Mouse (Mus musculus): ENCODE measurements around the gene Mum1. TPM values are rescaled to one million over a fixed set of nuclear protein-coding genes. Genes with fewer than 3 reads are reported as not detected.
A peak's percentile ranks its signal among the peaks of the same experiment; 100 is the strongest.
"Not testable (repeated sequence)": the region's sequence is repeated elsewhere in the genome, so short reads cannot be mapped to it uniquely, and the experiment has no call there.

Gene Mum1
- polyA plus RNA-seq, 1 experiment from 2014 or later: 35.0 TPM

DNA sequence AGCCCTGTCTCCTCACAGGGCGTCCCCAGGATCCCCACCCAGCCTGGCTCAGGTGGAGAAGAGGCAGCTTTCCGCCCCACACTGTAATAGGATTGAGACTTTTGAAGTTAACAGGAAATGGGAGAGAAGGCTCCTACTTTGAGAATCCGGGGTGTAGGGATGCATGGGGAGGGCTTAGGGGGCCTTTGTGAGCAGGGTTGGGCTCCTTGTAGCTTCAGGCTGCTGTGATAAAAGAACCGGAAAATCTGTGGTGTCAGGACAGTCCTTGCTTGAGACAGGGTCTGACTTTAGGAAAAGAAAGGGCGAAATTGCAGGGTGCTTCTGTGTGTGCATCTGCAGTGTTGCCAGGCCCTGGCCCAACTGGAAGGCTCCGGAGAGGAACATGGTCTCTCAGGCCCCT, 25.7 kb upstream of the Mum1 start:
- no peak for ATAC-seq (ENCODE audit: low read depth)
- 75% methylated on average over 6 of the region's 6 CpGs for WGBS
- no peak overlapping the region for H3K9ac ChIP-seq (replicated peaks; ENCODE audit: low read depth, low read length)
- 0 out of 2 replicates have a peak, but pooled peaks cover 4% of the 10 kb centered on the region for H3K4me1 ChIP-seq (ENCODE audit: control insufficient read depth, insufficient read depth, low read length)
- H3K4me3 ChIP-seq (ENCODE audit: low read depth, low read length): no peak overlapping the region
- H3K4me2 ChIP-seq (ENCODE audit: low read depth, low read length): no peak overlapping the region
- no peaks in the 10 kb centered on the region for H3K9me3 ChIP-seq (ENCODE audit: control insufficient read depth, low read length)
- H3K27me3 ChIP-seq (ENCODE audit: control insufficient read depth, insufficient read depth, low read length): no peaks in the 10 kb centered on the region
- H3K27ac ChIP-seq (ENCODE audit: low read depth, low read length): no peak overlapping the region
- H3K36me3 ChIP-seq (ENCODE audit: control insufficient read depth, insufficient read depth, low read length): no peaks in the 10 kb centered on the region

DNA sequence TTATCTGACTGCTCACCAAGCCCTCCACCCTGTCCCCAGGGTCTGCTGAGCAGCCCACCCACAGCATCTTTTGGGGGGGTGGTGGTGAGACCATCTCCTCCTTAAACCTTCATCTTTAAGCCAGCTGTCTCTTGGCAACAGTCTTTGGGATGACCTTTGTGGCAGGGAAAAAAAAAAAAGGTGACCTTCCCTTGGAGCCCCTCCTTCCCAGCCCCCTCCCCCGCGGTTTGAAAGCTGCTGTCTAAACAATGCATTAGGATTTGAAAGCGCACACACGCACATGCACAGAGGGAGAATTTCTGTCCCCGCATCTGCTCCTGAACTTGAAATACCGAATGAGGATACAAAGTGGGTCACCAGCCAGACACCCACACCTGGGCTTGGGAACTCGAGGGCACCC, 22.2 kb upstream of the Mum1 start:
- H3K4me3 ChIP-seq (ENCODE audit: low read depth, low read length): no peak overlapping the region
- no peak overlapping the region for H3K27ac ChIP-seq (ENCODE audit: low read depth, low read length)
- H3K27me3 ChIP-seq (ENCODE audit: control insufficient read depth, insufficient read depth, low read length): no peaks in the 10 kb centered on the region
- WGBS: 13% methylated on average over 7 of the region's 7 CpGs
- no peaks in the 10 kb centered on the region for H3K9me3 ChIP-seq (ENCODE audit: control insufficient read depth, low read length)
- no peak overlapping the region for H3K9ac ChIP-seq (replicated peaks; ENCODE audit: low read depth, low read length)
- H3K4me2 ChIP-seq (ENCODE audit: low read depth, low read length): no peak overlapping the region
- peaks cover 9% of the 10 kb centered on the region; the same call in 1 of the 2 replicates for H3K4me1 ChIP-seq (ENCODE audit: control insufficient read depth, insufficient read depth, low read length)
- ATAC-seq (ENCODE audit: low read depth): no peak
- no peaks in the 10 kb centered on the region for H3K36me3 ChIP-seq (ENCODE audit: control insufficient read depth, insufficient read depth, low read length)

DNA sequence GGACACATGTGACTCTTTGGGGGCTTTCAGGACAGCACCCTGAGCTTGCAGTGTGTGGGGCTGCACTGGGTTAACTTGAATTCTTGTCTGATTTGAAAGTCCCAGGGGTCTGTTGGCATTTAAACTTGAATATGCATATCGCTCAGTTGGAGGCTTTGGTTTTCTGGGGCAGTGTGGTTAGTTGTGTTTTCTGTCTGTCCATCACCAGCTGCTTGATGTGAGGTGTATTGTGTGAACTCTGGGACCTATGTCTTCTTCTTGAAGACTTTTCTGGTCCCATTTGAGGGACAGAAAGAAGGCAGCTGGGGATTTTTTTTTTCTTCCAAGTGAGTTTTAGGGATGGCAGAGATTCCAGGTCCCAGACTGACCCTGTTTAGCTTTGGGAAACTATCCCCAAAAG, 19.0 kb upstream of the Mum1 start:
- ATAC-seq (ENCODE audit: low read depth): no peak
- no peak overlapping the region for H3K27ac ChIP-seq (ENCODE audit: low read depth, low read length)
- H3K27me3 ChIP-seq (ENCODE audit: control insufficient read depth, insufficient read depth, low read length): no peaks in the 10 kb centered on the region
- no peak overlapping the region for H3K4me3 ChIP-seq (ENCODE audit: low read depth, low read length)
- H3K4me1 ChIP-seq (ENCODE audit: control insufficient read depth, insufficient read depth, low read length): peaks cover 12% of the 10 kb centered on the region; the same call in 1 of the 2 replicates
- no peaks in the 10 kb centered on the region for H3K36me3 ChIP-seq (ENCODE audit: control insufficient read depth, insufficient read depth, low read length)
- H3K4me2 ChIP-seq (ENCODE audit: low read depth, low read length): no peak overlapping the region
- 36% methylated on average over 1 of the region's 1 CpGs for WGBS
- H3K9ac ChIP-seq (replicated peaks; ENCODE audit: low read depth, low read length): no peak overlapping the region
- no peaks in the 10 kb centered on the region for H3K9me3 ChIP-seq (ENCODE audit: control insufficient read depth, low read length)

DNA sequence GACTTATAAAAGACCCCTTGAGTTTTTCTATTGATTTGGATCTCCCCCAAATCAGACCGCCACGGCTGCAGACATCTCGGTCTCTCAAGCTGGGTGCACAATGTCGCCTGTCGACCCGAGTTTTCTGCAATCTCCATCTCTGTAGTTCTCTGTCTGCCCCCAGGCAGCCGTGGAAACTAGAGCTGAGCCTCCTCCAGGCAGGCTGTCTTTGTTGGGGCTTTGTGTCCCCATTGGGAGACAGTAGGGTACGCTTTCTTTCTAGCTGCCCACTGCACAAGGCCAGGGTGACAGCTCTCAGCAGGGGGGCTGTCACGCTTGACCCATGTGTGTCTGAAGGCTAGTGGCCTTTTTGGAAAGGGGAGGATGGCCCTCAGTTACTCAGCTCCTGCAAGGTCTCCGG, 18.6 kb upstream of the Mum1 start:
- no peak overlapping the region for H3K27ac ChIP-seq (ENCODE audit: low read depth, low read length)
- ATAC-seq (ENCODE audit: low read depth): no peak
- H3K4me2 ChIP-seq (ENCODE audit: low read depth, low read length): no peak overlapping the region
- no peak overlapping the region for H3K9ac ChIP-seq (replicated peaks; ENCODE audit: low read depth, low read length)
- H3K4me3 ChIP-seq (ENCODE audit: low read depth, low read length): no peak overlapping the region
- 41% methylated on average over 10 of the region's 10 CpGs for WGBS
- H3K27me3 ChIP-seq (ENCODE audit: control insufficient read depth, insufficient read depth, low read length): no peaks in the 10 kb centered on the region
- H3K36me3 ChIP-seq (ENCODE audit: control insufficient read depth, insufficient read depth, low read length): no peaks in the 10 kb centered on the region
- no peaks in the 10 kb centered on the region for H3K9me3 ChIP-seq (ENCODE audit: control insufficient read depth, low read length)
- H3K4me1 ChIP-seq (ENCODE audit: control insufficient read depth, insufficient read depth, low read length): peaks cover 12% of the 10 kb centered on the region; the same call in 1 of the 2 replicates

DNA sequence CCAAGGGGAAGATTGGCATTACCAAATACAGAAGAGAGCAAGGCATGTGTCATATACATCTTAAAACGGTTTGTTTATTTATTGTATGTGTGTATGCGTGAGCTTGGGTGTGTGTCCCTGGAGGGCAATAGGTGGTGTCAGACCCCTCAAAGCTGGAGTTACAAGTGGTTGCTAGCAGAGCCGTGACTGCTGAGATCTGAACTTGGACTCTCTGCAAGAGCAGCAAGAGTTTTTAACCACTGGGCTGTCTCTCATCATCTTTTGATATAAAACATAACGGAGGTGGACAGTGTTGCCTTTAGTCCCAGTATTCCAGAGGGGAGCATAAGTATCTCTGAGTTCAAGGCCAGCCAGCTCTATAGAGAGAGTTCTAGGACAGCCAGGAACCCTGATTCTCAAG, 18.0 kb upstream of the Mum1 start:
- Histone ChIP-seq H3K9me3 (ENCODE audit: control insufficient read depth, low read length) (no peaks in the 10 kb centered on the region), H3K36me3 (ENCODE audit: control insufficient read depth, insufficient read depth, low read length) (no peaks in the 10 kb centered on the region), H3K27me3 (ENCODE audit: control insufficient read depth, insufficient read depth, low read length) (no peaks in the 10 kb centered on the region), H3K4me3 (ENCODE audit: low read depth, low read length) (no peak overlapping the region), H3K27ac (ENCODE audit: low read depth, low read length) (no peak overlapping the region), H3K4me1 (ENCODE audit: control insufficient read depth, insufficient read depth, low read length) (peaks cover 12% of the 10 kb centered on the region; the same call in 1 of the 2 replicates), H3K9ac (replicated peaks; ENCODE audit: low read depth, low read length) (no peak overlapping the region), H3K4me2 (ENCODE audit: low read depth, low read length) (no peak overlapping the region)
- 66% methylated on average over 4 of the region's 4 CpGs for WGBS
- ATAC-seq (ENCODE audit: low read depth): no peak

DNA sequence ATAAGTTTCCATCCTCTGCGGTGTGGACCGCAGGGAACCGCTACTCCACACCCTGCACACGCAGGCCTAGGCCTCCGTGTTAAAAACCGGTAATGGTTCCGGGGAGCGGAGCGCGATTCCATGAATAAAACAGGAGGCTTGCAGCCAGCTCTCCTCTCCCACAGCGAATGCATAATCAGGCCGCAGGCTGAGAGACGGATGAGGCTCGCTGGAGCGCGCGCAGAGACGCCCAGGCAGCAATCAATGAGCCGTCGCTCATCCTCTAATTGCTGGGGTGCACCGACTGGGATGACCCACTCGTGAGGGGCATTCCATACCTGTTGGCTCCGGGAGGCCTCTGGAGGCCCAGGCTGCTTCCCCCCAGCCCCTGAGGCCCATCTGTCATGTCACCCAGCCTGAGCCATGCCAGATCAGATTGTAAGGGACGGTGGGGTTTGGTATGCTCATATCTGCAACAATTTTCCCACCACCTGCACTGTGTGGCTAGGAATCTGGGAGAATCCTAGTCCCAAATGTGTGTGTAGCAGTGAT, 17.3 kb upstream of the Mum1 start:
- H3K36me3 ChIP-seq (ENCODE audit: control insufficient read depth, insufficient read depth, low read length): no peaks in the 10 kb centered on the region
- peak overlapping the region; percentile 37 for H3K4me2 ChIP-seq (ENCODE audit: low read depth, low read length)
- H3K9me3 ChIP-seq (ENCODE audit: control insufficient read depth, low read length): no peaks in the 10 kb centered on the region
- H3K27ac ChIP-seq (ENCODE audit: low read depth, low read length): peak overlapping the region; percentile 72
- ATAC-seq (ENCODE audit: low read depth): peak; percentile 63; the same call in 1 of the 2 replicates
- no peaks in the 10 kb centered on the region for H3K27me3 ChIP-seq (ENCODE audit: control insufficient read depth, insufficient read depth, low read length)
- no peak overlapping the region for H3K9ac ChIP-seq (replicated peaks; ENCODE audit: low read depth, low read length)
- H3K4me1 ChIP-seq (ENCODE audit: control insufficient read depth, insufficient read depth, low read length): peaks cover 9% of the 10 kb centered on the region; the same call in 1 of the 2 replicates
- H3K4me3 ChIP-seq (ENCODE audit: low read depth, low read length): no peak overlapping the region
- 4% methylated on average over 24 of the region's 24 CpGs for WGBS

DNA sequence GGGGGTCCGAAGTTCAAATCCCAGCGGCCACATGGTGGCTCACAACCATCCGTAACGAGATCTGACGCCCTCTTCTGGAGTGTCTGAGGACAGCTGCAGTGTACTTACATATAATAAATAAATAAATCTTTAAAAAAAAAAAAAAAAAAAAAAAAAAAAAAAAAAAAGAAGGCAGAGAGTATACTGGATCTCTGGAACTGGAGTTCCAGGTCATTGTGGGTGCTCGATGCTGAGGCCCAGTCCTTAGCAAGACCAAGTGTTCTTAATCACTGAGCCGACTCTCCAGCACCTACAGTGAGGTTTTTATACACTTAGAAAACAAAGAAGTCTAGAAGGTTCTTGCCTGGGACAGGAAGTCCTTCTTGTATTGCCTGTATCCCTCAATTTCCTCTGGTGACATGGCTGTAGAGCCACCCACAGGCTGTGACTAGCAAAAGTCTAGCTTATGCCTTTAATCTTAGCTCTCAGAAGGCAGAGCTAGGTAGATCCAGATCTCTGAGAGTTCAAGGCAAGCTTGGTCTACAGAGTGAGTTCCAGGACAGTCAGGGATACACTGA, 14.6 kb upstream of the Mum1 start:
- H3K9me3 ChIP-seq (ENCODE audit: control insufficient read depth, low read length); ATAC-seq (ENCODE audit: low read depth); H3K4me1 ChIP-seq (ENCODE audit: control insufficient read depth, insufficient read depth, low read length); H3K27me3 ChIP-seq (ENCODE audit: control insufficient read depth, insufficient read depth, low read length); H3K27ac ChIP-seq (ENCODE audit: low read depth, low read length); H3K4me3 ChIP-seq (ENCODE audit: low read depth, low read length); H3K36me3 ChIP-seq (ENCODE audit: control insufficient read depth, insufficient read depth, low read length); H3K4me2 ChIP-seq (ENCODE audit: low read depth, low read length); H3K9ac ChIP-seq (replicated peaks; ENCODE audit: low read depth, low read length): not testable (repeated sequence)
- WGBS: 71% methylated on average over 7 of the region's 7 CpGs

DNA sequence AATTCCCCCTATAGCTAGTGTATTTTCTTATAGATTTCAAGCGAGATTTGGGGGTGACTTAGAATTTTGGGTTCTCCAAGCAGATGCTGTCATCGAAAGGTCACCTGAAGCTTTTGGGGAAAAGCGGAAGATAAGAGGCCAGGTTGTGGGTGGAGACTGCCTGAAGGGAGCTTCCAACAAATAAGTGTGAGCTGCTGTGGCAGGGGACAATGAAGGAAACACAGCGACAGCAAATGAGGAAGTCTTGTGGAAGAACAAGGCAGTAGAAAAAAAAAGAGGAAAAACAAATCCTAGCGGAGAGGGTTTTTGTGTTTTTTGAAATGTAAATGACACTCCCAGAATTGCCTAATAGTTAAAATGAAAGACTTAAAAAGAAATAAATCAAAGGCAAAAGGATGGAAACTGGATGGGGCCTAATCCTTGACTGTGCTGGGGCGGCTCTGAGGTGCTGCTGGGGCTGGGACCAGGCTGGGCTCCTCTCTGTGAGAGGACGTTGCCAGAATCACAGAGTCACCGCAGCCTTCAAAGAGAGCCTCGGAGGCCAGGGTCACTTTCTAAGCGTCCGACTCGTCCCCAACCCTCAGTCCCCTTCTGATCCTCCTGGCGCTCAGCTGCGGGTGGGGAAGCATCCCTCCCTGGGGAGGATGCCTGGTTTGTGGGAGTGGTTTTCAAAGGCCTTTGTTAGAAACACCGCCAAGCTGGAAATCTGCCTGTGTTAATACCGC, 11.0 kb upstream of the Mum1 start:
- no peak overlapping the region for H3K27ac ChIP-seq (ENCODE audit: low read depth, low read length)
- H3K9me3 ChIP-seq (ENCODE audit: control insufficient read depth, low read length): no peaks in the 10 kb centered on the region
- no peak overlapping the region for H3K4me2 ChIP-seq (ENCODE audit: low read depth, low read length)
- H3K27me3 ChIP-seq (ENCODE audit: control insufficient read depth, insufficient read depth, low read length): no peaks in the 10 kb centered on the region
- 18% methylated on average over 16 of the region's 16 CpGs for WGBS
- H3K4me1 ChIP-seq (ENCODE audit: control insufficient read depth, insufficient read depth, low read length): no peaks in the 10 kb centered on the region
- no peak overlapping the region for H3K4me3 ChIP-seq (ENCODE audit: low read depth, low read length)
- no peak for ATAC-seq (ENCODE audit: low read depth)
- no peaks in the 10 kb centered on the region for H3K36me3 ChIP-seq (ENCODE audit: control insufficient read depth, insufficient read depth, low read length)
- no peak overlapping the region for H3K9ac ChIP-seq (replicated peaks; ENCODE audit: low read depth, low read length)

DNA sequence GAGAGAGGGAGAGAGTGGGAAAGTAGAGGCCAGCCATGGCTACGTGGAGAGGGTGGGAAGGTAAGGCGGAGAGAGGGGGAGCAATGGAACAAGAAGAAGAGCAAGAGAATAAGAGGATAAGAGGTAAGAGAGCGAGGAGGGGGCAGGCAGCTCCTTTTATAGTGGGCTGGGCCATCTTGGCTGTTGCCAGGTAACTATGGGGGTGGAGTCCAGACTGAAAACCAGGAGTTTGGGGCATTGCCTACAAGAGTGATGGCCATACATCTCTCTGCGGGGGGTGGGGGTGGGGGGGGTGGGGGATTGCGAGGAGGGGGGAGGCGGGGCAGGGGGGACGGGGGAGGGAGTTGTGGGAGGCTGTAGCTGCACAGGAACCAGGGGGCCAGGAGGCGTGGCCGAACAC, 5.6 kb upstream of the Mum1 start:
- no peaks in the 10 kb centered on the region for H3K4me1 ChIP-seq (ENCODE audit: control insufficient read depth, insufficient read depth, low read length)
- WGBS: 23% methylated on average over 9 of the region's 9 CpGs
- H3K27me3 ChIP-seq (ENCODE audit: control insufficient read depth, insufficient read depth, low read length): no peaks in the 10 kb centered on the region
- no peak for ATAC-seq (ENCODE audit: low read depth)
- H3K27ac ChIP-seq (ENCODE audit: low read depth, low read length): no peak overlapping the region
- H3K4me3 ChIP-seq (ENCODE audit: low read depth, low read length): no peak overlapping the region
- H3K9ac ChIP-seq (replicated peaks; ENCODE audit: low read depth, low read length): no peak overlapping the region
- H3K9me3 ChIP-seq (ENCODE audit: control insufficient read depth, low read length): no peaks in the 10 kb centered on the region
- no peak overlapping the region for H3K4me2 ChIP-seq (ENCODE audit: low read depth, low read length)
- no peaks in the 10 kb centered on the region for H3K36me3 ChIP-seq (ENCODE audit: control insufficient read depth, insufficient read depth, low read length)
